Mouse (Mus musculus) ES-Bruce4 (cell line): ENCODE data around the gene Lsm10.

ENCODE experiments used
- CTCF ChIP-seq: IDR thresholded peaks from one replicate; pipeline ENCODE4 v1.8.1; 2011; ENCODE audit warnings: low read depth, low read length
- POLR2A ChIP-seq: IDR thresholded peaks from one replicate; pipeline ENCODE4 v1.8.1; 2011; ENCODE audit warnings: low read length; ENCODE audit not compliant: insufficient read depth

DNA sequence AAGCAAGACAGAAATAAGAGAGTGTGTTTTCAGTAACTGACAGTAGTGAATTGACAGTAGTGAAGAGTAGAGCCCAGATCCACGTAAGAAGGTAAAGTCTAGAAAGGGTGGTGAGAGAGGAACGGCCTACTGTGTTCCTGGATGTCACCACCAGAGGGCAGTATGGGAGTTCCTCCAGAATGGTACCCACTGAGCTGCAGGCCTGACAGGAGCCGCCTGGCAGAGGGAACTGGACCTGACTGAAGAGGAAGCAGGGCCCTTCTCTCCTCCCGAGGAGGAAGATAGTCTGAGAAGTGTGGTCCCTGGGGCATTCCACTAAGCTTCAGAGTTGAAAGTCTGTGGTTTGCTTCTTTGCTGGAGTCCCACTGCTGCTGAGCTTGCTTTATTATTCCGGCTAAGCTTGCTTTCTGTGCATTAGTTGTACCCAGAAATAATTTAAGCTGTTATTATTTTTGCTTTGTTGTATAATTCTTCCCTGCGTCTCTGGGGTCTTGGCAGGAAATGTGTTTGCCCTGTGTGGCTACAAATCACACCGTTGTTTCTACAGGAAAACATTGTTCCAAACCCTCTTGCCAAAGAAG is 10.3 kb upstream of the Lsm10 start:
- TF ChIP-seq CTCF (peak; percentile 86), POLR2A (no peak)
